Mouse (Mus musculus): ENCODE data around the gene Krt36. TPM values are rescaled to one million over a fixed set of nuclear protein-coding genes. Genes with fewer than 3 reads are reported as not detected.

The Krt36 gene
- polyA plus RNA-seq, 1 experiment from 2014 or later, result 1.4 TPM

DNA sequence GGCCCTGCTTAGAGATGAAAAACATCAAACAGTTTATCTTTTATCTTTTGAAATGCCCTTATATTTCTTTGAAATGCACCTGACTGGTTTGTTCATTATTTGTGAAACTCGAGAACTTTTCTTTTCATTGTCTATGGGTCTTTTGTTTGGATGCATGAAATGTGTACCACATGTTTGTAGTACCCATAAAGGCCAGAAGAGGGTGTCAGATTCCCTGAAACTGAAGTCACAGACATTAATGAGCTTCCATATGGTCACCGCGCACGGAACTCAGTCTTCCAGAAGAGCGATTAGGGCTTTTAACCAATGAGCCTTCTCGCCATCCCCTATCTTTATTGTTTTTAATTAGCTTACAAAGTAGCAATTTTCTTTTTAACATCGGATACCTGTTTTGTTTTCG lies 46.6 kb downstream of the Krt36 start:
- 55% methylated on average over 8 of the region's 8 CpGs for WGBS
- H3K27ac ChIP-seq (ENCODE audit: low read depth, low read length), result no peak overlapping the region
- H3K4me1 ChIP-seq (ENCODE audit: control insufficient read depth, insufficient read depth, low read length), result no peaks in the 10 kb centered on the region
- no peak overlapping the region for H3K4me3 ChIP-seq (ENCODE audit: low read length)
- H3K9ac ChIP-seq (ENCODE audit: low read depth, low read length), result no peak overlapping the region
- no peaks in the 10 kb centered on the region for H3K9me3 ChIP-seq (ENCODE audit: control insufficient read depth, low read length)
- no peaks in the 10 kb centered on the region for H3K36me3 ChIP-seq (ENCODE audit: control insufficient read depth, insufficient read depth, low read length)
- H3K27me3 ChIP-seq (ENCODE audit: control insufficient read depth, insufficient read depth, low read length), result no peaks in the 10 kb centered on the region
- no peak overlapping the region for H3K4me2 ChIP-seq (replicated peaks; ENCODE audit: low read depth, low read length)
- ATAC-seq (ENCODE audit: low FRiP score, low TSS enrichment), result no peak

DNA sequence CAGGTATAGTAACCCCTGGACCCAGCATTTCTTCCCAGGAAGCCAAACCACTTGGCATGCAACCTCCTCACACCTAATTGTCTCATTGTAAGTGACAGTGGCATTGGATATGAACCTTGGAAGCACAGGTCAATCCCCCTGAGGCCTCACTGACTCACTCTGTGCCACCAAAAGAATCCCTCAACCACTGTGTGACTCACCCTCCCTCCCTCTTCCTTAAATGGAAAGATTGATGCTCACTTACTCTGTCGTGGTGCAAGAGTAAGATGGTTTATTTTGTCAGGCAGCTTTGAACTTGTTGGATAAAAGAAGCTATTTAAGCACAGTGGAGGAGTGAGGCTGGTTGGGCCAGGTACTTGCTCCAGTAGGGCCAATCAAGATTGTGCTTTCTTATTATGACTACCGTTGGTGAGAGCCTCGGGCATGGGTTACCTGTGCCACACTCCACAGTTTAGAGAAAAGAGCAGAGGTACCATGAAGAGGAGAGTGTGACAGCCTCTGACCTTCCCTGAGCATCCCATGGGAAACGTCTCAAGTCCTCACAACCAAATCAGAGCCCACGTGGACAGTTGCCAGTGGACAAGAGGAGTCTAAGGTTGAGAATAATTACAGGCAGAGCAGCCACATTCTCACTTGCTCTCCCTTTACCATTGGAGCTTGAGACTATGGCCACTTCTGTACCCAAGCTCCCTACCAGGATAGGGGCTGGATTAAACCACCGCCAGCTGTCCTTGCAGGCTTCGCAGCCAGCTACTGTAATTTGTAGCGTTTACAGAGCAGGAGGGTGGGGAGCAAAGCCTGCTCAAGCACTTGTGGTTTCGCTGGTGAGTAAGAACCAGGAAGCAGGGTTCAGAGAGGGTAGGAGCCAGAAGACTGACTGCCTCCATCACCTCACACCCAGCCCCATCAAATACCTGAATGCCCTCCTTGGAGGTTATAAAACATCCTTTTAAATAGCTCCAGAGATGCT lies 49.5 kb downstream of the Krt36 start:
- no peak overlapping the region for H3K27ac ChIP-seq (ENCODE audit: low read depth, low read length)
- H3K27me3 ChIP-seq (ENCODE audit: control insufficient read depth, insufficient read depth, low read length), result no peaks in the 10 kb centered on the region
- H3K4me2 ChIP-seq (replicated peaks; ENCODE audit: low read depth, low read length), result no peak overlapping the region
- no peaks in the 10 kb centered on the region for H3K9me3 ChIP-seq (ENCODE audit: control insufficient read depth, low read length)
- 71% methylated on average over 9 of the region's 9 CpGs for WGBS
- no peak overlapping the region for H3K4me3 ChIP-seq (ENCODE audit: low read length)
- no peak overlapping the region for H3K9ac ChIP-seq (ENCODE audit: low read depth, low read length)
- no peaks in the 10 kb centered on the region for H3K4me1 ChIP-seq (ENCODE audit: control insufficient read depth, insufficient read depth, low read length)
- no peak for ATAC-seq (ENCODE audit: low FRiP score, low TSS enrichment)
- no peaks in the 10 kb centered on the region for H3K36me3 ChIP-seq (ENCODE audit: control insufficient read depth, insufficient read depth, low read length)

Other genes starting within 250 kb of the Krt36 start
- not detected in 2 replicates for gene Gm11568, start 247.7 kb downstream of the Krt36 start, polyA plus RNA-seq (2014; fragmentation: Nextera tagmentation; extraction: Ambion mirVana)
- not detected in 2 replicates for gene Gm11559, start 241.2 kb downstream of the Krt36 start, polyA plus RNA-seq (2014; fragmentation: Nextera tagmentation; extraction: Ambion mirVana)
- not detected in 2 replicates for gene Krtap9-1, start 232.2 kb downstream of the Krt36 start, polyA plus RNA-seq (2014; fragmentation: Nextera tagmentation; extraction: Ambion mirVana)
- gene Gm11567, start 226.4 kb downstream of the Krt36 start, polyA plus RNA-seq (2014; fragmentation: Nextera tagmentation; extraction: Ambion mirVana), result not detected in 2 replicates
- not detected in 2 replicates for gene Krtap31-1, start 197.7 kb downstream of the Krt36 start, polyA plus RNA-seq (2014; fragmentation: Nextera tagmentation; extraction: Ambion mirVana)
- gene Gm11565, start 190.9 kb downstream of the Krt36 start, polyA plus RNA-seq (2014; fragmentation: Nextera tagmentation; extraction: Ambion mirVana), result not detected in 2 replicates
- gene Krtap31-2, start 169.3 kb downstream of the Krt36 start, polyA plus RNA-seq (2014; fragmentation: Nextera tagmentation; extraction: Ambion mirVana), result not detected in 2 replicates
- gene Krtap9-5, start 157.2 kb downstream of the Krt36 start, polyA plus RNA-seq (2014; fragmentation: Nextera tagmentation; extraction: Ambion mirVana), result not detected in 2 replicates
- not detected in 2 replicates for gene Krtap29-1, start 126.6 kb downstream of the Krt36 start, polyA plus RNA-seq (2014; fragmentation: Nextera tagmentation; extraction: Ambion mirVana)
- gene Krtap16-1, start 119.0 kb downstream of the Krt36 start, polyA plus RNA-seq (2014; fragmentation: Nextera tagmentation; extraction: Ambion mirVana), result not detected in 2 replicates
- gene Krtap17-1, start 111.6 kb downstream of the Krt36 start, polyA plus RNA-seq (2014; fragmentation: Nextera tagmentation; extraction: Ambion mirVana), result not detected in 2 replicates
- not detected in 2 replicates for gene Krt33a, start 89.4 kb downstream of the Krt36 start, polyA plus RNA-seq (2014; fragmentation: Nextera tagmentation; extraction: Ambion mirVana)
- not detected in 2 replicates for gene Krt33b, start 75.8 kb downstream of the Krt36 start, polyA plus RNA-seq (2014; fragmentation: Nextera tagmentation; extraction: Ambion mirVana)
- gene Krt34, start 64.1 kb downstream of the Krt36 start, polyA plus RNA-seq (2014; fragmentation: Nextera tagmentation; extraction: Ambion mirVana), result 0.11 TPM in 1 of 2 replicates, not detected in the other
- gene Krt31, start 55.1 kb downstream of the Krt36 start, polyA plus RNA-seq (2014; fragmentation: Nextera tagmentation; extraction: Ambion mirVana), result not detected in 2 replicates
- not detected in 2 replicates for gene Krt32, start 17.4 kb downstream of the Krt36 start, polyA plus RNA-seq (2014; fragmentation: Nextera tagmentation; extraction: Ambion mirVana)
- not detected in 2 replicates for gene Krt35, start 9.4 kb downstream of the Krt36 start, polyA plus RNA-seq (2014; fragmentation: Nextera tagmentation; extraction: Ambion mirVana)
- not detected in 2 replicates for gene Krt13, start 15.9 kb upstream of the Krt36 start, polyA plus RNA-seq (2014; fragmentation: Nextera tagmentation; extraction: Ambion mirVana)
- 0.96 and 1.2 TPM in 2 replicates for gene Krt15, start 30.3 kb upstream of the Krt36 start, polyA plus RNA-seq (2014; fragmentation: Nextera tagmentation; extraction: Ambion mirVana)
- 24.2 and 31.4 TPM in 2 replicates for gene Krt19, start 43.0 kb upstream of the Krt36 start, polyA plus RNA-seq (2014; fragmentation: Nextera tagmentation; extraction: Ambion mirVana)
- gene Krt9, start 87.6 kb upstream of the Krt36 start, polyA plus RNA-seq (2014; fragmentation: Nextera tagmentation; extraction: Ambion mirVana), result not detected in 2 replicates
- gene Krt14, start 101.9 kb upstream of the Krt36 start, polyA plus RNA-seq (2014; fragmentation: Nextera tagmentation; extraction: Ambion mirVana), result not detected in 2 replicates
- not detected in 2 replicates for gene Krt16, start 143.3 kb upstream of the Krt36 start, polyA plus RNA-seq (2014; fragmentation: Nextera tagmentation; extraction: Ambion mirVana)
- 0.13 and 0.14 TPM in 2 replicates for gene Krt17, start 155.4 kb upstream of the Krt36 start, polyA plus RNA-seq (2014; fragmentation: Nextera tagmentation; extraction: Ambion mirVana)
- not detected in 2 replicates for gene Krt42, start 164.2 kb upstream of the Krt36 start, polyA plus RNA-seq (2014; fragmentation: Nextera tagmentation; extraction: Ambion mirVana)
- gene Eif1, start 214.3 kb upstream of the Krt36 start, polyA plus RNA-seq (2014; fragmentation: Nextera tagmentation; extraction: Ambion mirVana), result 1,744 and 1,749 TPM in 2 replicates
- gene Gast, start 228.8 kb upstream of the Krt36 start, polyA plus RNA-seq (2014; fragmentation: Nextera tagmentation; extraction: Ambion mirVana), result not detected in 2 replicates

All from kidney, embryonic 14.5 days (tissue).